In the genomic region with DNA sequence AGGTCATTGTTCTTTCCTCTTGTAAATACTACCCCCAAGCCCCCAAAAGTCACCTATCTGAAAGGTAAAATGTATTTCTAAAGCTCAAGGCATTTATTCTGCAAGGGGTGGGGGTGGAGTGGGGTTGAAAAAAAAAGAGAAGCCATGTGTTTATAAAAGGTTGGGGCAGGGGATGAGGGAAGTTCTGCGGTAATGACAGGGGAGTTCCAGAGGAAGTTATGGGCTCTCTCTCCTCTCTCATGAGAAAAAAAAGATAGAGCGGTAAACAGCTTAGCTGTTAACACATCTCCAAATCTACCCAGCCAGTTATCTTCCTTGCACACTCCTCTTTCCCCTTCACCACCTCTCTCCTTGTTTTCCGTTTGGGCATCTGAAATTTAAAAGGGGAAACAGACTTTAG, we compare ENCODE assay signal across 16 mouse cellular contexts. TPM values are rescaled to one million over a fixed set of nuclear protein-coding genes. Genes with fewer than 3 reads are reported as not detected.
DNase-seq lines count a peak whose midpoint lies in the region; ATAC-seq and TF ChIP-seq lines count a peak whose summit lies in the region.
"Had no signal": no experiment of that assay in that cellular context is flagged by ENCODE, and none has a peak within 500 bp of the region (broad histone marks: within the 10 kb centered on the region; RNA-seq: fewer than 3 reads in every experiment).

No protein-coding gene starts in this region.

- no peaks in the 10 kb centered on the region for H3K9me3 ChIP-seq in midbrain, embryonic 15.5 days
- H3K9me3 ChIP-seq: lung, embryonic 15.5 days had no signal

- H3K9ac ChIP-seq in midbrain, embryonic 15.5 days, result no peak overlapping the region
- H3K9ac ChIP-seq in heart, adult 2 months (ENCODE audit: low read depth, low read length), result no peak overlapping the region
- H3K9ac ChIP-seq: lung, embryonic 15.5 days had no signal

- no peaks in the 10 kb centered on the region for H3K36me3 ChIP-seq in midbrain, embryonic 15.5 days (replicated peaks)
- H3K36me3 ChIP-seq in heart, adult 2 months (ENCODE audit: control insufficient read depth, insufficient read depth, low read length), result no peaks in the 10 kb centered on the region
- H3K36me3 ChIP-seq: lung, embryonic 15.5 days had no signal

- DNase-seq in 416B (ENCODE audit: low read depth) (peak; percentile 95), adipocyte (ENCODE audit: low spot score) (no peak)
- peak; percentile 86 for DNase-seq in CD4-positive helper T cell, adult 2 months (ENCODE audit: low read depth, low spot score)
- no peak for DNase-seq in heart, adult 2 months
- DNase-seq: adrenal gland, adult 8-10 months; embryo, embryonic 11 days; heart, postnatal 36 days; kidney, adult 11 months; kidney, postnatal 4 days; right cerebral cortex, postnatal 4 days; thymus, postnatal 25 days had no signal

- TF ChIP-seq POLR2A in heart, adult 2 months (IDR thresholded peaks at IDR 0.05; ENCODE audit: insufficient read depth, low read depth, low read length), result no peak

- intact Hi-C loops in heart, adult 2 months (cut with DNase I), result no loop called here

- ATAC-seq in common myeloid progenitor, adult 5-6 weeks (replicated peaks; ENCODE audit: low read depth, poor library complexity, severe bottlenecking), result peak; percentile 95
- peak; percentile 97 for ATAC-seq in megakaryocyte, adult 5-6 weeks (ENCODE audit: poor library complexity, severe bottlenecking)
- ATAC-seq in midbrain, embryonic 15.5 days (replicated peaks), result no peak

- no peaks in the 10 kb centered on the region for H3K79me2 ChIP-seq in heart, adult 2 months (replicated peaks; ENCODE audit: control insufficient read depth, insufficient read depth, low read length)

- TF ChIP-seq CTCF in heart, adult 2 months (IDR thresholded peaks at IDR 0.05), result no peak

- WGBS in midbrain, embryonic 15.5 days, result 85% methylated on average over 3 of the region's 3 CpGs
- WGBS in heart, adult 2 months, result 41% methylated on average over 3 of the region's 3 CpGs

- H3K27me3 ChIP-seq in midbrain, embryonic 15.5 days (replicated peaks), result no peaks in the 10 kb centered on the region
- no peaks in the 10 kb centered on the region for H3K27me3 ChIP-seq in heart, adult 2 months (ENCODE audit: control insufficient read depth, insufficient read depth, low read length)
- H3K27me3 ChIP-seq: lung, embryonic 15.5 days had no signal

- H3K4me3 ChIP-seq in midbrain, embryonic 15.5 days, result no peak overlapping the region
- no peak overlapping the region for H3K4me3 ChIP-seq in heart, adult 2 months
- H3K4me3 ChIP-seq: lung, embryonic 15.5 days had no signal

- no peak for TF ChIP-seq EP300 in heart, adult 2 months (IDR thresholded peaks at IDR 0.05; ENCODE audit: insufficient read depth, low read depth, low read length)

- no peak overlapping the region for H3K27ac ChIP-seq in midbrain, embryonic 15.5 days
- no peak overlapping the region for H3K27ac ChIP-seq in heart, adult 2 months
- H3K27ac ChIP-seq: lung, embryonic 15.5 days had no signal

- H3K4me1 ChIP-seq in midbrain, embryonic 15.5 days, result no peaks in the 10 kb centered on the region
- H3K4me1 ChIP-seq in heart, adult 2 months (ENCODE audit: control insufficient read depth, insufficient read depth, low read length), result no peaks in the 10 kb centered on the region
- H3K4me1 ChIP-seq: lung, embryonic 15.5 days had no signal

- no peak overlapping the region for H3K4me2 ChIP-seq in midbrain, embryonic 15.5 days
- H3K4me2 ChIP-seq: lung, embryonic 15.5 days had no signal

RNA-seq across cellular contexts. Expression of a gene that starts 20.2 kb away (rescaled TPM):
- 0.27 and 1.7 TPM in 2 replicates for total RNA-seq in common myeloid progenitor, adult 5-6 weeks (2017)
- total RNA-seq in megakaryocyte, adult 5-6 weeks (2015), result 0.75 TPM in 1 of 2 replicates, not detected in the other
- 0.44 and 1.8 TPM in 2 replicates for total RNA-seq in megakaryocyte, adult 5-6 weeks (2017)
- 0.10 TPM in 1 of 2 replicates, not detected in the other for polyA plus RNA-seq in midbrain, embryonic 15.5 days (2015; fragmentation: Nextera tagmentation; extraction: Ambion mirVana)
- not detected for total RNA-seq in heart, adult 2 months (2021)
- polyA plus RNA-seq in heart, adult 2 months (2012; rRNA removed), result 0.14 TPM in 1 of 2 replicates, not detected in the other
- total RNA-seq: adrenal gland, adult 8-10 months; gastrocnemius, postnatal 4 days; heart, postnatal 36 days had no signal

Comparison
In these comparisons a context has a peak if more than half of its experiments do, and no peak if none do; other contexts are left out.
1. DNase-seq: peak in 416B (single experiment) and CD4-positive helper T cell, adult 2 months (single experiment); none in heart, adult 2 months (0 of 2) and adipocyte (single experiment).